Mouse (Mus musculus): ENCODE measurements around the gene Hapln2. TPM values are rescaled to one million over a fixed set of nuclear protein-coding genes. Genes with fewer than 3 reads are reported as not detected.

Hapln2 gene
- polyA plus RNA-seq, 1 experiment, result 0.06 TPM

DNA sequence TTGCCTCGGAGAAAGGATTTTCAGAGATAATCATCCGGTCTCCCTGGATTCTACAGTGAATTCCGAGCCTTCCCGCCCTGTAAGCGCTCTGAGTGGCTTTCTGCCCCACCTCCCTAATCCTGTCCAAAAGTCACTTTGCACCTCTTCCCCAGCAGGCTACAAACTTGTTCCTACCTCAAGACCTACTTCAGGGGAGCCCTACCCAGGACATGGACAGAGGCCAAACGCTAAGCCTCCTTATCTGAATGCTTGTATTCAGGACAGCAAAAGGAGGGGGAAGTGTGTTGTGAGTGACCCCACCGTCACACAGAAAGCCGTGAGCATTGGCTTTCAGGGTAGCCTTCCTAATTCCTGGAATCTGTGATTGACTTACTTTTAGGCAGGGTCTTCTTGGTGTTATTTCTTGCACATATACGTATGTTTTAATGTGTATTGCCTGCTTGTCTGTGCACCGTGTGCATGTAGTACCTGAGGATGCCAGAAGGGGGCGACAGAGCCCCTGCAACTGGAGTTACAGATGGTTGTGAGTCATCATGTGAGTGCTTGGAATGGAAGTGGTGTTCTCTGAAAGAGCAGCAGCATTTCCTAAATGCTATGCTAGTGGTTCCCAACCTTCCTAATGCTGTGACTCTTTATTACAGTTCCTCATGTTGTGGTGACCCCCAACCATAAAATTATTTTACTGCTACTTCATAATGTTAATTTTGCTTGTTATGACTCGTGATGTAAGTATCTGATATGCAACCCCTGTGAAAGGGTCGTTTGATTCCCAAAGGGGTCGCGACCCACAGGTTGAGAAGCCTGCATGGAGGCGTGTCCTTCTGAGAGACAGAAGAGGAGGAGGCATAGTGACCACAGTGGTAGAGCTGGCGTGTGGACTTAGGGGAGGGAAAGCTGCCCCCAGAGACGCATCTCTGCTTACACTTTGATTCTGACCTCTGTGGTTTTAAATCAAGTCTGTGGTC, 21.3 kb downstream of the Hapln2 start:
- DNase-seq (ENCODE audit: low spot score), result no peak

GRCm38 (mm10) chr3:88002291-88002976, 24.9 kb downstream of the Hapln2 start:
- no peak for DNase-seq (ENCODE audit: low spot score)

DNA sequence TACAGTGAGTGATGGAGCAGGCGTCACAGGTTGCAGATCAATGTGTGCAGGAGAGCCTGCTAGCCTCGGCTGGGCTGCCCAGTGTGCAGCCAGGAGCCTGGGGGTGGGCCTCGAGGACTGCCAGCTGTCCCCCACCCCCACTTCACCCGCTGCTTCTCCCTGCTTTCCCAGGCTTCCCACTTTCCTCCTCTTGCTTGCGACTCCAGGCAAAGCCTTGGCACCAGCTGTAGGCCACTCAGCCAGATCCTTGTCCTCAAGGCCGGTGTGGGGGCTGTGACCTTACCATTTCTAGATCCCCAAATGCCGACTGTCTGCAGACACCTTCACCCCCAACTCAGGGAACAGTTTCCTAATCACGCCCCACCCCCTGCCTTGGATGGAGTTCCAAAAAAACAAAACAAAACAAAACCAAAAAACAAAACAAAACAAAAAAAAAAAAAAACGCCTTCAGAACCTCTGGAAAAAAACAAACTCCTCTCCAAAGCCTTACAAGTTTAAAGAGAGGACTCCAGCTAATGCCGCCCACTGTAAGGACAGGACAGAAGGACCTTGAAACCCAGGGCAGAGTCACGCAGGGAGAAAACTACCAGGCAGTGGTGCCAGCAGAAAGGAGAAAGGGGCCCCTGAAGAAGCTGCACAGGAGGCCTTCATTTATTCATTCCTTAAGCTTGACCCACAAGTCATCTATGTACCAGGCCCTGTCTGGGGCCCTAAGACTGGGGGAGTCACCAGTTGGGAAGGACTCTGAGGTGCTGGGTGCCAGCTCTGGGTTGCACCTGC, 26.4 kb downstream of the Hapln2 start:
- no peak for DNase-seq (ENCODE audit: low spot score)

DNA sequence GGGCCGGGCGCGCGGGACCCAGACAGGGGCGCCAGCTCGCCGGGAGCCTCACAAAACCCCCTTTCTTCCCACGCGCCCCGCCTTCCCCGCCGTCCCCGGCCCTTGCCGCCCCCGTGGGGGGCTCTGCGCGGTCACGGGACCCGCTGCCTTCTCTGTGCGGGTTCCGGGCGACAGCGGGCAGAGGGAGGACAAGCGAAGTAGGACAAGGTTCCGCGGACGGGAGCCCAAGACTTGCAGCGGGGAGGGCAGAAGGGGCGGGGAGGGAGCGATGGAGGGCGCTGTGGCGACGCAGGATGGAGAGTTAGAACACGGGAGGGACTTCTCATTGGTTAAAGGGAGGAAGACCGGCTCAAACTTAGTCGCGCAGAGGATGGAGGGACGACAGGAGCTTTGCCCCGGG, 27.2 kb downstream of the Hapln2 start, which contains the start of gene Bcan:
Gene Bcan, minus strand, starts transcription at position 50 of the 400 bp plus-strand sequence.
- no peak for DNase-seq (ENCODE audit: low spot score)

GRCm38 (mm10) chr3:87999243-87999895, 28.0 kb downstream of the Hapln2 start:
- DNase-seq (ENCODE audit: low spot score), result no peak

DNA sequence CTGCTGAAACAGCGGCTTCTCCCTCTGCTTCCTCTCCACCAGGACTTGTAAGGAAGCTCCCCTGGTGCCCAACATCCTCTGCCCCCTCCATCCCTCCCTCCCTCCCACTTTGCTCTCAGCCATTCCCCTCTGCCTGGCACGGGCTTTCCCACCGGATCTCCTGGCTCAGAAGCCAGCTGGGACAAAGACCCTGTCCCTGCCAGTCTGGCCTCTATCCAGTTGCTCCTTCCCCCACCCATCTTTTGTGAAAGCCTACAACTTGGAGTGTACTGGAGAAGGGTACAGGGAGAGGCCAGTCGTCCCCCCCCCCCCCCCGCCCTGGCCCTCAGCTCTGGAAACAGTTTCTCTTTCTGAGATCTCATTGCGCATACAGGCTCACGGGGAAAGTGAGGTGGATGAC, 28.6 kb downstream of the Hapln2 start:
- DNase-seq (ENCODE audit: low spot score), result no peak

DNA sequence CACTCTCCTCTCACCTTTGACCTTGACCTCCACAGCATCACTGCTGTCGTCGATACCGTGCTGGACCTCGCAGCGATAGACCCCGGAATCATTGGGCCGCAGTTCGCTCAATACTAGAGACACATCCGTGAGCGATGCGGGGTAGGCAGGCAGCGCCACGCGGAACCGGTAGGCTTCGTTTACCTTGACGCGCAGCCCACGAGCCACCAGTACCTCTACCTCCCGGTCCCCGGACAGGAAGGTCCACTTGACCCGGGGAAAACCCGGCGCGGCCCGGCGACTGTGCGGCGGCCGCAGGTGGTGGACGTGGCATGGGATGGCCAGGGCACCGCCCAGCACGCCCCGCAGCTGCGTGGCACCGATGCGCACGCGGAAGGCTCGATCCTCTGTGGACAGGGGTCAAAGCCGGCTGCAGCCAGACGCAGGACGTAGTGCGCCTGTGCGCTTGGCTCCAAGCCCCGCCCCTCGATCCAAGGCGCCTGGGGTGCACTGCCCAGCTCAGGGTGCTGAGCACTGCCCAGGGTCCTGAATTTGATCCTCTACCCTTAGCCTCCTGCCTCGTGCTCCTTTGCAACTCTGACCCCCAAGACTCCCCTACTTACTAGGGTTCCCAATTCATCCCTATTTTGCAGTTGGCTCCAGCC, 30.3 kb downstream of the Hapln2 start:
- DNase-seq (ENCODE audit: low spot score), result no peak

GRCm38 (mm10) chr3:87996401-87996800, 31.0 kb downstream of the Hapln2 start:
- DNase-seq (ENCODE audit: low spot score), result no peak

DNA sequence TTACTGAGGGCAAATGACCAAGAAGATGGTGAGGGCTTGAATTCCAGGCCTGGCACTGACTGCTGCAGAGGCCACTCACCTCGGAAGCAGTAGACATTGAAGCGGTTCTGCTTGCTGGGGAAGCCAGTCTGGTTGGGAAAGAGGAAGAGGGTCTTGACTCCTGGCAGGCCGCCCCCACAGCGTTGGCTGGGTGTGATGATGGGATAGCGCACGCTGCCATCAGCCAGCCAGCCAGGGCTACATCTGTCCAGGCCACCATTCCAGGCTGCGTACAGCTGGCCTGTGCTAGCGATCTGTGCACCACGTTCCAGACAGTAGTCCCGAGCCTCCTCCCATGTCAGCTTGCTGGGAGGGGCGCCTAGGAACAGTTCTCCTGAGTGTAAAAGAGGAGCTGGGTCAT, 32.1 kb downstream of the Hapln2 start:
- DNase-seq (ENCODE audit: low spot score), result no peak

DNA sequence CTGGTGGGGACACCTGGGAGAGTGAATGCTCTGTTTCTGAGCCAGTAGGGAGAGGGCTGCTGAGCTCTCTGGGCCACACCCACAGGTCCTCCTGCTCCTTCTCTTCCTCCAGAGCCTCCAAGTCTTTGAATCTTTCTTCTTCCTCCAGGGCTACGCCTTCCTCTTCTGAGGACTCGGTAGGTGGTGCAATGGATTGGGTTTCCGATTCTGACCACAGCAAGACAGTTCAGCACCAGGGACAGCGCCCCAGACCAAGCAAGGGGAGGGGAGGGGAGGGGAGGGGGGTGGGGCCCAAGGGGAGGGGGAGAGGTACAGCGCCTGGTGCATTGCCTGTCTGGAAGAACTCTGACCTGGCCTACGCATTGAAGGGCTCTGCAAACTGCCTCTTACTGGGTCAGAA, 33.9 kb downstream of the Hapln2 start:
- no peak for DNase-seq (ENCODE audit: low spot score)

DNA sequence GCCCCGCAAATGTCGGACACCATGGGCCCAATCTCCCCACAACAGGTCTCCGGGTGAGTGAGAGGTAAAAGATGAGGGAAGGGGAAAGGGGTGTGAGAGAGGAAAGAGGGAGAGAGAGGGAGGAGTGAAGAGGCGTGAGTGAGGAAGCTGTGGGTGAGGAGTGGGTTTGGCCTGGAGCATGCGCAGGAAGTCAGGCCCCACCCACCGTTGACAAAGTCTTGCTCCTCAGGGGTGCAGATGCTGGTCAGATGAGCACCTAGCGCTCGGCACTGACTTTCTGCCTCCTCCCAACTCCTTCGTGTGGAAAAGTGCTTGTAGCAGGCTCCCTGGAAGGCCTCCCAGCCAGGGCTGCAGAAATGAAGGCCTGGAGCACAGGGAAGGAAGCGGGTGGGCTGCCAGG, 37.4 kb downstream of the Hapln2 start:
- no peak for DNase-seq (ENCODE audit: low spot score)

GRCm38 (mm10) chr3:87988068-87988467, 39.3 kb downstream of the Hapln2 start:
- DNase-seq (ENCODE audit: low spot score), result no peak

DNA sequence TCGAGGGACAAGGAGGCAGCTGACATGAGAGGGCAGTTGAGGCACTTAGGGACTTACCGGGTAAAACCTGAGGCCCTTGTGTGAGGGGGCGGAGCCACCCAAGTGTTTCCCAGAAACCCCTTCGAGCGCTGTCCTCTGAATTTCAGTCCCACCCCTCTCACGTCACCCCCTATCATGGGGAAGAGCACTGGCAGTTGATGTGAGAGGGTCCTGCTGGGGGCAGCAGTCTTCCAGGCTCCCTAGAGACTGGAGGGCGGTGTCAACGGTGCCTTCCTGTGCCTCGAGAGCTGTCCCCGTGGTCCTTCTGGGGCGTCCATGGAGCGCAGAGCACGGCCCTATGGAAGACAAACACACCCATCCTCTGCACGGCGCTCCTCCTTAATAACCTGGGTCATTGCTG, 39.8 kb downstream of the Hapln2 start:
- no peak for DNase-seq (ENCODE audit: low spot score)

- peak; percentile 83 for DNase-seq (ENCODE audit: low spot score)
Observed at GRCm38 (mm10) chr3:87986868-87987267, 40.5 kb downstream of the Hapln2 start.

DNA sequence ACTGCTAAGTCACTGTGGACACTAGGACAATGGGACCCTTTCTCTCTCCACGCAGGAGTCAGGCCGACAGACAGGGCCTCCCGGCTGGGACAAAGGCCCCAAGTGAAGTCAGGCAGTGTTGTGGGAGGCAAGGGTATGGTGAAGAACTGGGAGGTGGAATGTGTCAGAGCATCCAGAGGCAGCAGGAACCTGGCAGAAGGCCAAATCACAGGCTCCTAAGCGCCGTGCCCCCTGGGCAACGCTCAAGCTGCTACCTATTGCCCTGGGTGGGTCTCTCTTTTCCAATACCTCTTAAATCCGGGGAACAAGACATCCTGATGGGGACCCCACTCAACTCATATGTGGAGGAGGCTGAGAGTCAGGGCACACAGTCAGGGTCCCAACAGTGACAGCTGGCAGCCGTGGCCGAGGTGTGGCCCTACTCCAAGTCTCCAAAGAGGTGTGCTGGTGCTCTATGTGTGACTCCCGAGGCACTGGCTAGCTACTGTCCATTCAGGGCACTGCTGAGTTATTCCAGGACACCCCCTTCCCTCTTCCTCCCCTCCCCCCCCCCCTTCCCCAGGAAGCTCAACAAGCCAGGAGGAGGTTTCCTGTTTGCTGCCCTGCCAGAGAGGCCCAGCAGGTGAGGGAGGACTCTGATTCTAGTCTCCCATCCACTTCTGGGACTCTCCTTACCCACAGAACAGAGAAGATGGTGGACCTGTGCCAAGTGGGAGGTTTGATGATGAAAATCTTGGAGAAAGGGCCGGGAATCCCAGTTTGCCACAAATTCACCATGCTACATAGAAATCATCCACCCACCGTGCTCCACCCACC, 41.7 kb downstream of the Hapln2 start:
- DNase-seq (ENCODE audit: low spot score), result no peak

DNA sequence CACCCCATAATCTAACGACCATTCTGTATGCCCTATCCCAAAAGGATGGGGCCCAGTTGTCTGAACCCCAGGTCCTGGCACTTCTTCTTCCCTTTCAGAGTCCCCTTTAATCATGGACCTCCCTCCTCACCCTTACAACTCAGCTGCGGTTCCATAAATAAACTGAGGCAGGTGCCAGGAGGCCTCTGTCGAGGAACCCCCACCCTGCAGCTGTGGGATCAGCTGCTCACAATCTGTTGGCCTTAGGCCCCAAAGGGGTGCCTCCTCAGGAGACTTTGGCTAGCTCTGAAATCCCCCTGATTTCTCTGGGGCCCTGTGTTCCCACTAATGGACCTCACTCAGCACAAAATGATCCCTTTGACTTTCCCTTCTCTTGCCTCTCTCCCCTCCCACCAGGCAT, 43.3 kb downstream of the Hapln2 start:
- no peak for DNase-seq (ENCODE audit: low spot score)

- no peak for DNase-seq (ENCODE audit: low spot score)
Observed at GRCm38 (mm10) chr3:87983627-87984026, 43.8 kb downstream of the Hapln2 start.

- DNase-seq (ENCODE audit: low spot score), result no peak
Observed at GRCm38 (mm10) chr3:87982836-87983601, 44.4 kb downstream of the Hapln2 start.

Data from urinary bladder, adult 2 months (tissue).